Mouse (Mus musculus) heart, adult 2 months (tissue): ENCODE measurements at regions not wholly inside any gene's neighbourhood (a gene's known extent, or its start where the extent isn't known, plus 50 kb on each side); places are given as distances from the start of the nearest gene placed in this dataset.

Experiments used
- CTCF ChIP-seq: fragments of 200-600 bp; IDR thresholded peaks from 2 replicates; pipeline ENCODE4 v1.8.1; 2022; ENCODE audit warnings: antibody characterized with exemption, mild to moderate bottlenecking, moderate library complexity
- EP300 ChIP-seq: fragments of 200-500 bp; IDR thresholded peaks from 2 replicates; pipeline ENCODE4 v1.6.1; 2011; ENCODE audit warnings: low read depth, low read length, control low read depth; ENCODE audit not compliant: insufficient read depth
- POLR2A ChIP-seq: fragments of 200-500 bp; IDR thresholded peaks from 2 replicates; pipeline ENCODE4 v1.6.1; 2011; ENCODE audit warnings: mild to moderate bottlenecking, low read depth, low read length, control low read depth; ENCODE audit not compliant: insufficient read depth

DNA sequence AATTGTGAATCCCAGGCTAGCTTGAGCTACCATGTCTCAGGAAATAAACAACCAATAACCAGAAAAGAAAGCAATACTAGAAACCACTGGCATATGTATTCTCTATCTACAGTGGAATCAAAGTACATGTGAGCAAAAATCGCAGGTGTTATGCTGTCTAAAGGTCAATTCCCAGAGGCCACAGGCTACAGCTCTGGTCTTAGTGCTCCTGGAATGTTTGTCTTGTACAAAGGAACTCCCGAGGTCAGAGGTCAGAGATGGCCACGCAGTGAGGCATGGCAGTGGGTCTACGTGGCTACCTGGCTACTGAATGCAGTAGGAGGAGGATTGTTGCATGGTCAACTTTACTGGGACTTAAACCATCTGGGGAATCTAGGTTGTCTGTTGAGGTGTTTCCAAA, 153.1 kb upstream of the Nsun2 start:
- no peak for TF ChIP-seq CTCF
- TF ChIP-seq POLR2A = no peak
- no peak for TF ChIP-seq EP300
